Mouse (Mus musculus): ENCODE data around the gene Olfr382.
"Not testable (repeated sequence)": the region's sequence is repeated elsewhere in the genome, so short reads cannot be mapped to it uniquely, and the experiment has no call there.

Gene Olfr382

GRCm38 (mm10) chr11:73517097-73517496 lies at the start of gene Olfr382:
Gene Olfr382 (minus strand): TSS chr11:73517197.
- DNase-seq (ENCODE audit: low read depth, low spot score): no peak

DNA sequence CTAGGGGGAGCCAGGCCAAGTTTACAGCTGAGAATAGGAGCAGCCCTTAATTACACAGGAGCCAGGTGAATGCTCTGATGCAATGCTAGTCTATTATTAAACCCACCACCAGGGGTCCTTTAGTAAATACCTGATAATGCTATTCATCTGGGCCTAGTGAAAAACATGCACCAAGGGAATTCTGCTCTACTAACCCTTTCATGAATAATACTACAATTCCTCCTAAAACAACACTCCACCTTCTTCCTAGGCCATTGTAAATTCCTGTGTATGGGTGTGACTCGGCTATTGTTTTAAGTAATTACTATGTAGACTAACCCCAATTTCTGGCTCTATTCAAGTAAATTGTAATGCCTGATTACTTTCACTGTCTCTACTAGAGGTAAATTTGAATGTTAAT lies 12.0 kb upstream of the Olfr382 start:
- not testable (repeated sequence) for DNase-seq (ENCODE audit: low read depth, low spot score)

- DNase-seq (ENCODE audit: low read depth, low spot score): no peak
Measured at GRCm38 (mm10) chr11:73491503-73491902, 25.5 kb downstream of the Olfr382 start, which contains the start of gene Olfr381. Gene Olfr381 (minus strand): TSS chr11:73491603.

Data from WW6 (cell line).